Mouse (Mus musculus) small intestine, adult 2 months (tissue): ENCODE results near the gene Mlph.

Source experiments
- CTCF ChIP-seq: fragments of 200-500 bp; IDR thresholded peaks from 2 replicates; pipeline ENCODE4 v1.5.1; 2012; ENCODE audit warnings: low read depth, mild to moderate bottlenecking, control low read depth, inconsistent platforms, low read length, moderate library complexity, mixed read lengths; ENCODE audit not compliant: insufficient replicate concordance, insufficient read length; ENCODE audit errors: extremely low read depth
- POLR2A ChIP-seq: fragments of 200-500 bp; IDR thresholded peaks from 2 replicates; pipeline ENCODE4 v1.6.1; 2012; ENCODE audit warnings: low read depth, mild to moderate bottlenecking, control low read depth, inconsistent platforms, low read length, moderate library complexity

DNA sequence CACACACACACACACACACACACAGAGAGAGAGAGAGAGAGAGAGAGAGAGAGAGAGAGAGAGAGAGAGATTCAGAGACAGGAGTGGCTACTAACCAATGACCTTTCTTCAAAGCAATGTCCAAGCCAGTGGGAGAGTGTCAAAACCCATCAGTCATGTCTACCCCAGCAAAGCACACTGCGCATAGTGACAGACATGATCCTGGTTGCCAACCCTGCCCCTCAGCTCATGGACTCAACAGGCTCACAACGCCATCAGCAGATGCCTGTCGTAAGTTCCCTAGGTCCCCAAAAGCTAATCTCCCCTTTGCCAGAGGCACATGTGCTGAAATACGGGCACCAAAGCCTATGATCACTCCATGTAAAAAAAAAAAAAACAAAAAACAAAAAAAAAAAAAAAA lies 18.6 kb upstream of the Mlph start:
- TF ChIP-seq POLR2A = no peak
- no peak for TF ChIP-seq CTCF
